Mouse (Mus musculus) spleen, postnatal 0 days (tissue): ENCODE measurements around the gene Pogk. TPM values are rescaled to one million over a fixed set of nuclear protein-coding genes. Genes with fewer than 3 reads are reported as not detected.

Experiments used
- polyA plus RNA-seq: library from polyadenylated mRNA; unstranded; fragments of >200 nt; fragmentation: Nextera tagmentation; extraction: Ambion mirVana; gene quantifications from 2 replicates; pipeline ENCODE4 v1.2.1, GENCODE M21; 2015

Pogk gene
- polyA plus RNA-seq, result 1.7 and 2.1 TPM in 2 replicates

GRCm38 (mm10) chr1:166409701-166410220 lies at the start of gene Pogk:
Pogk (minus strand) TSS chr1:166409863.

GRCm38 (mm10) chr1:166379013-166379629 lies 30.5 kb downstream of the Pogk start, which contains the start of gene Tada1:
Tada1 (plus strand) TSS chr1:166379097.

Other genes with a start within 250 kb of the Pogk start
- gene Mael, start 171.1 kb downstream of the Pogk start, polyA plus RNA-seq, result not detected in 2 replicates
- gene Ildr2, start 155.7 kb downstream of the Pogk start, polyA plus RNA-seq, result 0.55 and 0.73 TPM in 2 replicates
- 26.0 and 31.6 TPM in 2 replicates for gene Tada1, start 30.8 kb downstream of the Pogk start, polyA plus RNA-seq
- not detected in 2 replicates for gene Gm4846, start 87.7 kb upstream of the Pogk start, polyA plus RNA-seq
- not detected in 2 replicates for gene Gm4847, start 237.8 kb upstream of the Pogk start, polyA plus RNA-seq